Mouse (Mus musculus): ENCODE measurements at regions not wholly inside any gene's neighbourhood (a gene's known extent, or its start where the extent isn't known, plus 50 kb on each side); places are given as distances from the start of the nearest gene placed in this dataset.
"Not testable (repeated sequence)": the region's sequence is repeated elsewhere in the genome, so short reads cannot be mapped to it uniquely, and the experiment has no call there.

DNA sequence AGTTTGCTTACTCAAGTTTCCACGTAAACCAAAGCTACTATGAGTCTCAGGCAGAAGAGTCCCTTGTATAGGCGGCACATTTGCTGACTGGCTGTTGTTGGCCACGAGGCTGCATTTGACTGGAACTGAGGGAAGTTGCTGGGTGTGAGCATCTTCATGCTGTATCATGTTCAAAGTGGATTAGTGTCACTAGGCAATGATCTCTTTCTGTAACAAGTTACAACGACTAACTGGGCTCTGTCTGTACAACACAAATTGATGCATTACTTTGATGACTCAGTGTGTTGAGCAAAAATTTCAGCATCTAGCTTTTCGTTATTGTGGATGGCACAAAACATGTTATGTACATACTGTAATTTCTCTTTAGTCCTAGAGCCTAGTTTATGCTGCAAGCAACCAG, 203.7 kb upstream of the P2ry1 start:
- no peak for DNase-seq (ENCODE audit: extremely low spot score)

DNA sequence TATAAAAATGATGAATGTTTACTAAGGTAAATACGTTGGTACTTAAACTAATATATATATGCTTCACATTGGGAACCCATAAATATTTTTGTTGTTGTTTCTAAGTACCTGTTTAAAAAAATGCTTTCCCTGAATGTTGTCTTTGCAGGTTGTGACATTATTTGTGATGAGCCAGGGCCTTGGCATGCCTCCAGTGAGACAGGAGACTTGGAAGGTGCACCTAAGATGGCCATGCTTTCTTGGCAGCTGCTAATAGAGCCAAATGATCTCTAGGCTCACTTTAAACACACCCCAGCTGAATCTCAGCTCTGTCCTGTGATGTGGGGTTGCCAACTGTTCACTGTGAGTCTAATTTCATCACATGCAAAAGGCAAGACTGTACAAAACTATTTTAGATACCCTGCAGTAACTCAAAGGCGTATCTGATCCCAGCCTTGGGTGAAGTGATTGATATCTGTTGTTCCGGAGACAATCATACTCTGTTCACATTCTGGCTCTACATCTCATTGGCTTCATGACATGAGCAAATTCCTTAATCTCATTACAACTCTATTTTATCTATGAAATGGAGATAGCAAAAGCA, 197.8 kb upstream of the P2ry1 start:
- no peak for DNase-seq (ENCODE audit: extremely low spot score)

- no peak for DNase-seq (ENCODE audit: extremely low spot score)
Measured at GRCm38 (mm10) chr3:60811924-60812323, 190.7 kb upstream of the P2ry1 start.

GRCm38 (mm10) chr3:60813485-60813884, 189.1 kb upstream of the P2ry1 start:
- DNase-seq (ENCODE audit: extremely low spot score) = no peak

DNA sequence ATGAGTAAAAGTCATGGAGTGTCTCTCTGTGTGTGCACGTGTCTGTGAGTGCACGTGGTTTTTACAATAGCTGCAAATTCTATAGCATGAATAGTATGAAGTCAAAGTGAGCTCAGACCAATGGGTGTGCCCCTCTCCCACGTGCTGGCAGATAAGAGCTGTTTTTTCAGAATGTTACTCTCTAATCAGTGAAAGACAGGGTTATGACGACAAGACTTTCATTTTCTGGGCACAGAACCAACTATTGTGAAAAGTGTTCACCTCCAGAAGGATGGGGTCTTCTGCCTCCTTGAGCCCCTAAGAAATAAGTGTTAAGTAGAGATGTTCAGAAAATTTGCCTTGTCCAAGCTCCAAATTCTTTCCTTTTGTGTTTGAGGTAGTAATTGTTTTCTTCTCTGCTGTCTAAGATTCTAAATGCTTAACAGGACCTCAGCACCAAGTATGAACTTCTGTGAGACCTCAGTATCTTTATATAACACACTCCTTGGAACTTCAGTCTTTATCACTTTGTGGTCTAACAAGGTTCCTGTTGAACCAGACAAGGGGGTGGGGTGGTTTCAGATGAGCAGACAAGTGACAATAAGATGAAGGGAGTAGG, 182.8 kb upstream of the P2ry1 start:
- DNase-seq (ENCODE audit: extremely low spot score) = no peak

DNA sequence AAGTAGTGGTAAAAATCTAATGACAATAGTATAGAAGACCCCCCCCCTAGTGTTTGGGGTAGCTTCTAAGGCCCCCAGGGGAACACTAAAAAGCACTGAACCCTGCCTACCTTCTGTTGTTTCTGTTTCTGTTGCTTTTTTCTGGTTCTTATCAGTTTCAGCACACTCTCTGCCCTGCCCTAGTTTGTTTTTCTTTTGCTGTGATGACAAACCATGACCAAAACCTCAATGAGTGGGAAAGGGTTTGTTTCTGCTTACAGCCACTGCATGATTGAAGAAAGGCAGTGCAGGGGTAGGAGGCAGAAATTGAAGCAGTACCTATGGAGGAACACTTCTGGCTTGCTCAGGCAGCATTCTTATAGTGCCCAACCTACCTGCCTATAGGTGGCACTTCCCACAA, 181.1 kb upstream of the P2ry1 start:
- DNase-seq (ENCODE audit: extremely low spot score) = no peak

DNA sequence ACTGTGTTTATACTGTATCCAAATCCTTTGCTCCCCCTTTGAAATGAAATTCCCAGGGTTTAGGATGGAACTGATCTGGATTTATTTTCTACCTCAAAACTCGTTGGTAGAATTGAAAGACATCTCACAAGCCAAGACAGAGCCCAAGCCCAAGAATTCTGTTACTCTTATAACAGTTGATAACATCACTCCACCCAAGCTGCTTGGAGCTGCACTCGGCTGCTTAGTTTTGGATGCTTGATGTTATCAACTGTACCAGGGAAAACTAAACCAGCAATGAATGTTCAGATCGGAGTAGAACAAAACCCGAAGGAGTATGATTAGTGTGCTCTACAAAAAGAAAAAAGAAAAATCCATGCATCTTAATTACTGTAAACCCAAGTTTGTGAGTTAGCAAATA, 175.8 kb upstream of the P2ry1 start:
- no peak for DNase-seq (ENCODE audit: extremely low spot score)

GRCm38 (mm10) chr3:60832385-60832784, 170.2 kb upstream of the P2ry1 start:
- DNase-seq (ENCODE audit: extremely low spot score) = no peak

- DNase-seq (ENCODE audit: extremely low spot score) = no peak
Measured at GRCm38 (mm10) chr3:60841895-60842294, 160.7 kb upstream of the P2ry1 start.

- DNase-seq (ENCODE audit: extremely low spot score) = no peak
Measured at GRCm38 (mm10) chr3:60845293-60845692, 157.3 kb upstream of the P2ry1 start.

DNA sequence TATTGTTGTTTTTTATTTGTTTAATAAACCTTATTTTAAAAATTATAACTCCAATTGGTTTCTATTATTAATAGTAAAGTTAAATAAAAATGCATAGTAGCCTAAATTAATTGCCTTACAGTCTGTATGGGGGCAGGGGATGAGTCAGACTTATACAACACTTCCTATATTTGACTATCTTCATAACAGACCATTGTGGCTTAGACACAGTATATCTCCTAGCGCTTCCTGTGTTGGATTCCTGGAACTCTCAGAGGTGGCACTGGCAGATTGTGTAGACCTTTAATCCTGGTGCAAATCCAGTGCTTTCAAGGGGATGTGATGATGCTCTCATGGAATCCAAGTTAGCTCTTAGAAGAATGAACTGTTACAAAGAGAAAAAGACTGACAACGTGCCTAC, 154.2 kb upstream of the P2ry1 start:
- DNase-seq (ENCODE audit: extremely low spot score) = no peak

GRCm38 (mm10) chr3:60853773-60854172, 148.8 kb upstream of the P2ry1 start:
- DNase-seq (ENCODE audit: extremely low spot score) = no peak

- DNase-seq (ENCODE audit: extremely low spot score) = no peak
Measured at GRCm38 (mm10) chr3:60855734-60856133, 146.9 kb upstream of the P2ry1 start.

DNA sequence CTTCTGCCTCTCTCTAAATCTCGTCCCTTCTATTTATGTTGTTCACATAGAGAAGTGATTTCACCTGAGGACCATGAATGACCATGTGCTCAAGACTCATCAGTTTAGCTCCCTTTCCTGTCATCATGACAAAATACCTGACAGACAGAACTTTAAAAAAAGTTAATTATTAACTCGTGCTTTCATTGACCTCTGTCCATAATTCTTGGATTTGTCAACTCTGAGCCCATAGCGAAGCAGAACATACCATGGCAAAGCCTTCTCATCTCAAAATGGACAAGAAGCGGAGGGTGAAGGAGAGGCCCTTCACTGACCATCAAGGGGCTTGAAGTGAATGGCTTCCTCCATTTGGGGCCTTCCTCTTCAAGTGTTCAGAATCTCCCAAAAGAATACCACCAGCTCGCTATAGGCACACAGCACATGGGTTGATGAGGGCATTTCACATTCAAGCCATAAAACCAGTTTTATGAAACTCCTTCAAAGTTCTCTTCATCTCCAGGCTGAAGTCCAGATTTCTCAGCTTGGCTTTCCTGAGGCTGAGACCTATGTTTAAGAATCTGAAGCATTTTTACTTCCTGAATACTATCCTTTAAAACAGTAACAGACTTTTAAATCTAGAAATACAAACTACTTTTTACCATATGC, 144.0 kb upstream of the P2ry1 start:
- no peak for DNase-seq (ENCODE audit: extremely low spot score)

GRCm38 (mm10) chr3:60859119-60859515, 143.5 kb upstream of the P2ry1 start:
- DNase-seq (ENCODE audit: extremely low spot score) = no peak

- not testable (repeated sequence) for DNase-seq (ENCODE audit: extremely low spot score)
Measured at GRCm38 (mm10) chr3:60876858-60877257, 125.7 kb upstream of the P2ry1 start.

DNA sequence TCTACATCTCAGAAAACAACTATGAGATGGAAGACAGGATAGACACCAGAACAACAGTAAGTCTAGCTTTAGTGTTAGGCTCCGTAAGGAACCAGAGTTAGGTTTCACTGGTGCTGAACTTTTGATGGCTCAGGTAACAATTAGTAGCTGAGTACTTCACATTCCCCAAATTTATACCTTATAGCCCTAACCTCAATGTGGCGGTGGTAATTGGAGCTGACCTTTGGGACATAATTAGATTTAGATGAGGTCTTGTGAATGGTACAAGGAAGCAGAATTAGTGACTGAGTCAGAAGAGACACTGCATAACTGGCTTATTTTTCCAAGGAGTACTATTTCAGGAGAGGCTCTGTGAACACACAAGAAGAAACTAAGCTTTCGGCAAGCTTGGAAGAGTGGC, 123.7 kb upstream of the P2ry1 start:
- no peak for DNase-seq (ENCODE audit: extremely low spot score)

DNA sequence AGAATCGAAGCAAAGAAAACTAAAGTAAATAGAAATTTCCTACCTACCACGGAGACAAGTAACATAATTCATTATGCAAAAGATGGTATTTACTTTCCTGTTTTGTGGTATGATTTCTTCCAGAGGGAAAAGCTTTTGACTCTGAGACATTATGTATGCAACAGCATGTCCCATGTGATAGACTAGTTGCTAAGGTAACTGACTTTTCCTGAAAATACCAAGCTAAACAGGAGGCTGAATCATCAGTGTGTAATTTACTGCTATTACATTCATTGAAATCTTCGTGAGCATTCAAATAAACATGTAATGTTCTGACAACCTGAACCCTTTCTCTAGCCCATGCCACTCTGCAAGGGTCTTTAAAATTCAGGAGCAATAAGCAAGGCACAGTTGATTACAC, 118.6 kb upstream of the P2ry1 start:
- DNase-seq (ENCODE audit: extremely low spot score) = no peak

GRCm38 (mm10) chr3:60889191-60889861, 113.3 kb upstream of the P2ry1 start:
- no peak for DNase-seq (ENCODE audit: extremely low spot score)

DNA sequence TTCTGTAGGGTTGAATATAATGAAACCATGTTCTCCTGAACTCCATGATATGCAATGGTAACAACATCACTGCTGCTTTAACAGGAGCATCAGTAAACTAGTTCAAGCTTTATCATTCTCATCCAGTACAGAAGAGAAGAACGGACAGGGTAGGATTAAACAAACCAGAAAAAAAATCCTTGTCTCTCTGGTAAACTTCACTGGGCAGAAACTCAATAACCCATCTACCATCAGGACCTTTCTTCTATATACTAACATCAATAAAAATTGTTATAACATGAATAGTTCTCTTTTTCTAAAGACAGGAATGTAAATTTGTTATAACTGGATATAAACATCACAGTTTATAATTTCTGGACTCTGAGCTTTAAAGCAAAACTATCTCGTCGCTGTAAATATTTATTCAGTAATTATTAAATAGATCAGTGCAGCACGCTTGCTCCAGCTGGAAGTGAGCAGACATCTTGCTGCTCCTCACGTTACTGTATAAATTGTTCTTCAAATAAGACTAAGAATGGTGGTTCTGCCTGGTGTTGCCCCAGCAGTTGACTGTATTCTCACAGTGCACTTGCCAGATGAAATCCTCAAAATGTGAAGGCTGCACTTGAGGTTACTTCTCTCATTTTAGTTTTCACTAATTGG, 104.8 kb upstream of the P2ry1 start:
- no peak for DNase-seq (ENCODE audit: extremely low spot score)

DNA sequence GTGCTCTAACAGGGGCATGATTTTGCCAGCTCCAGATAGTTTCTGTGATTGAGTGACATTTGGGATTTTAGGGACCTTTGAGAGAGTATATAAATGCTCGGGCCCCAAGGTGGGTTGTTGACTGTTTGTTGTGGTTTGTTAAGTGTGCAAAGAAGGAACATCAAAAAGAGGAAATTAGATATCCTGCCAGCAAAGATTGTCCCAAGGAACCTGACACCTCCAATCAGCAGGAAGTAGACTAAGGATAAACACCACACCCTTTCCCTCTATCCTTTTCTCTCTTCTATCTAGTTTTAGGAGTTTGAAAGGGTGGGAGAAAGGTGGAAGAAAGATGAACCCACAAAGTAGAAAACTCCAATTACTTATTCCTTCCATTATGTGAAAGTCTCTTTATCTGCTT, 103.9 kb upstream of the P2ry1 start:
- no peak for DNase-seq (ENCODE audit: extremely low spot score)

DNA sequence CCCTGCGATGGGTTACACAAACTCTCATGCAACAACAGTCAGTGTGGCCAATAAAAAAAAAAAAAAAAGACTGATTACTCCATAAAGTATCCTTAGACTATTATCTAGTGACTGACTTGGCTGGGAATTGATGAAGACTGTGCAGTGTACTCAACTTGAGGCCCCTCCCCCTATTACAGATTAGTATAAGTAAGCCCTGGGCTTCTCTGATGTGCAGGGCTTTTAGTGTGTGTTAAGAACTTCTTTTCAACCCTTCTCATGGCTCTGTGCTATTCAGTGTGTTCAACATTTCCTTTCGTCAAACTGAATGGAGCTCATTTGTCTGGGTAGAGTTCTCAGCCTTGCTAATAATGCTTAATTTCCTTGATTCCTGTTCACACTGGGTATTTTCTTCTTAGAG, 101.0 kb upstream of the P2ry1 start:
- DNase-seq (ENCODE audit: extremely low spot score) = no peak

GRCm38 (mm10) chr3:60916411-60916810, 86.2 kb upstream of the P2ry1 start:
- no peak for DNase-seq (ENCODE audit: extremely low spot score)
